Mouse (Mus musculus) hindbrain, embryonic 15.5 days (tissue): ENCODE results near the gene Cfap70. TPM values are rescaled to one million over a fixed set of nuclear protein-coding genes. Genes with fewer than 3 reads are reported as not detected.

Experiments used
- ATAC-seq: fragments of 200-750 bp; cut with Nextera tagmentation; 2 replicates; pipeline ENCODE4 v1.8.0; 2017; ENCODE audit warnings: low read depth, moderate number of reproducible peaks, moderate TSS enrichment; ENCODE audit not compliant: low FRiP score
- H3K27ac ChIP-seq: fragments of 300-500 bp; sonication (generic); replicated peaks from 2 replicates; pipeline ENCODE4 v1.5.1; 2015; ENCODE audit warnings: mild to moderate bottlenecking, inconsistent platforms
- H3K27me3 ChIP-seq: fragments of 300-500 bp; sonication (generic); 2 replicates; pipeline ENCODE4 v1.6.1; 2015; ENCODE audit warnings: control low read depth, inconsistent platforms
- H3K36me3 ChIP-seq: fragments of 300-500 bp; sonication (generic); 2 replicates; pipeline ENCODE4 v1.6.1; 2015; ENCODE audit warnings: control low read depth, inconsistent platforms
- H3K4me1 ChIP-seq: fragments of 300-500 bp; sonication (generic); replicated peaks from 2 replicates; pipeline ENCODE4 v1.6.1; 2015; ENCODE audit warnings: control low read depth, inconsistent platforms
- H3K4me2 ChIP-seq: fragments of 300-500 bp; sonication (generic); 2 replicates; pipeline ENCODE4 v1.6.1; 2015; ENCODE audit warnings: moderate library complexity, mild to moderate bottlenecking, inconsistent platforms
- H3K4me3 ChIP-seq: fragments of 300-500 bp; sonication (generic); 2 replicates; pipeline ENCODE4 v1.5.1; 2015; ENCODE audit warnings: mild to moderate bottlenecking, inconsistent platforms
- H3K9ac ChIP-seq: fragments of 300-500 bp; sonication (generic); 2 replicates; pipeline ENCODE4 v1.6.1; 2015; ENCODE audit warnings: inconsistent platforms
- H3K9me3 ChIP-seq: fragments of 300-500 bp; sonication (generic); 2 replicates; pipeline ENCODE4 v1.6.1; 2016; ENCODE audit warnings: control low read depth, inconsistent platforms
- WGBS: fragments of 180-500 bp; shearing (Covaris S2); methylation state at CpG from one replicate; pipeline ENCODE4 v1.1.7; 2015; 5-methylcytosine and 5-hydroxymethylcytosine counted together
- polyA plus RNA-seq: library from polyadenylated mRNA; unstranded; fragments of >200 nt; fragmentation: Nextera tagmentation; extraction: Ambion mirVana; gene quantifications from 2 replicates; pipeline ENCODE4 v1.2.1, GENCODE M21; 2015

The Cfap70 gene
- polyA plus RNA-seq, 1 experiment from 2014 or later = 1.5 TPM

GRCm38 (mm10) chr14:20400071-20400470, 52.0 kb downstream of the Cfap70 start:
- H3K36me3 ChIP-seq = no peaks in the 10 kb centered on the region
- H3K9ac ChIP-seq = no peak overlapping the region
- H3K9me3 ChIP-seq = no peaks in the 10 kb centered on the region
- 46% methylated on average over 1 of the region's 1 CpGs for WGBS
- ATAC-seq = no peak
- no peak overlapping the region for H3K4me2 ChIP-seq
- no peaks in the 10 kb centered on the region for H3K27me3 ChIP-seq
- H3K4me3 ChIP-seq = no peak overlapping the region
- H3K4me1 ChIP-seq = no peaks in the 10 kb centered on the region
- no peak overlapping the region for H3K27ac ChIP-seq

- Histone ChIP-seq H3K9ac (no peak overlapping the region), H3K4me1 (peaks cover 6% of the 10 kb centered on the region; the same call in 1 of the 2 replicates), H3K9me3 (no peaks in the 10 kb centered on the region), H3K36me3 (no peaks in the 10 kb centered on the region), H3K4me2 (no peak overlapping the region), H3K27ac (no peak overlapping the region), H3K4me3 (no peak overlapping the region), H3K27me3 (no peaks in the 10 kb centered on the region)
- ATAC-seq = no peak
- WGBS = 45% methylated on average over 4 of the region's 4 CpGs
Measured at GRCm38 (mm10) chr14:20398864-20399263, 53.2 kb downstream of the Cfap70 start.

DNA sequence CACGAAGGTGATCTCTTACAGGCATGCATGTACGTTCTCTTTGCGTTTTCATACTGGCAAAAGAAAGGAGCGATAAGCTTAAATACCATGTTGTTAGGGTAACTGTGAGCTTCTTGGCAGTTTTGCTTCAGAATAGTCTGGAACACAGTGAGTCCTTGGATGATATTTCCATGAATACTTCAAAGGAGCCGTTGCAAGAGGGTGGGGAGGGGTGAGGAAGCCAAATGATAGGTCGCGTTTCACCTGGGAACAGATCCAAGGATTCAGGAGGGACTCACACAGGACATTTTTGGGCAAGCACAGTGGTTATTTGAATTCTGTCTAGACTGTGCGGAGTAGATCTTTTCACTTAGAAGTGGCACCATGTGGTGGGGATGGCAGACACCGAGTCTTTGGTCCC, 54.8 kb downstream of the Cfap70 start:
- no peak overlapping the region for H3K4me3 ChIP-seq
- no peak overlapping the region for H3K9ac ChIP-seq
- no peak overlapping the region for H3K27ac ChIP-seq
- peaks cover 15% of the 10 kb centered on the region; the same call in 1 of the 2 replicates for H3K4me1 ChIP-seq
- 86% methylated on average over 9 of the region's 9 CpGs for WGBS
- H3K27me3 ChIP-seq = no peaks in the 10 kb centered on the region
- no peak overlapping the region for H3K4me2 ChIP-seq
- ATAC-seq = no peak
- H3K9me3 ChIP-seq = no peaks in the 10 kb centered on the region
- H3K36me3 ChIP-seq = no peaks in the 10 kb centered on the region

DNA sequence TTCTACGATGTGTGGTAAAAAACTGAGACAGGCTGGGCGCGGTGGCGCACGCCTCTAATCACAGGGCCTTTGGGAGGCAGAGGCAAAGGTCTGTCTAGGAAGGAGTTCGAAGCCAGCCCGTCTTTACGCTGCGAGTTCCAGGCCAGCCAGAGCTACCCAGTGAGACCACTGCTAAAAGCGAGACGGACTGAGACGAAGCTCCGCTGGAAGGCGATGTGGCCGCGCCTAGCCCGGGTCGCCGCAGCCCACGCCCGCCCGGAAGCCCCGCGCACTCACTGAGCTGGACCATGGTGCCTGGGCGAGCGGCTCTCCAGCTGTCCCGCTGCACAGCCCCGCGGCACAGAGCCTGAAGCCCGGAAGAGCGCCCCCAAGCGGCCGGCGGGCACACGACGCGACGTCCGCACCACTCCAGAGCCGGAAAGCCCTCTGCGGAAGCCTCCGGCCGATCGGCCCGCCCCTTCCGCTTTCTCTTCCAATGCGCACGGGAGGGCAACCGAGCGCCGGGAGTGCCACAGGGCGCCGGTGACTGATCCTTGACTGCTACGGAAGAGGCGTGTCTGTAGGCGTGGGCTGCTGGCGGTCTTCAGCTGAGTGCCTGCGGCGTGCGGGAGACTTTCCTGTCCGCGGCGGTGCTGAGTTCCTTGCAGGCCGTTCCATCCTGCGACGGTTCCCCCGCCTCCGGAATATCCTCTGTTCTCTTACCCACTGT, 58.7 kb downstream of the Cfap70 start, which contains the start of gene Mrps16:
TSS of gene Mrps16 (minus strand) at position 430 of the 709 bp plus-strand sequence.
- Histone ChIP-seq H3K9ac (peak within 1 kb of the TSS; percentile 82), H3K4me2 (peak within 1 kb of the TSS; percentile 61), H3K27me3 (no peaks in the 10 kb centered on the region), H3K9me3 (no peaks in the 10 kb centered on the region), H3K4me3 (peak within 1 kb of the TSS; percentile 56), H3K4me1 (peaks cover 26% of the 10 kb centered on the region), H3K27ac (peak within 1 kb of the TSS; percentile 90), H3K36me3 (peaks cover 13% of the 10 kb centered on the region; the same call in 1 of the 2 replicates)
- under 1% methylated on average over 68 of the region's 68 CpGs for WGBS
- ATAC-seq = peak; percentile 97

DNA sequence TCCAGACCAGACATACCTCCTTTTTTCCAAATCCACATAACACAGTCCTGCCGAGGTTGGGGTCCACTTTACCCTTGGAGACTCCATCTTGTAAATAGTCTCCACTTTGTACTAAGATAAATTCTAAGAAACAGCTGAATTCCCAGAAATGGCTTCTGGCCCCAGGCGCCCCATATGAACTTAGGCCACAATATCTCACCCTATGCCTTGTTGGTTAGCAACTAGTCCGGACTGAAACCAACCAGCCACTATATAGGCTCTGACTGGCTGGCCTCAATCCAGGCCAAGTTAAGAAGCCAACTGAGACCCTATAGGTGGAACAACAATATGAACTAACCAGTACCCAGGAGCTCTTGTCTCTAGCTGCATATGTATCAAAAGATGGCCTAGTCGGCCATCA, 59.7 kb downstream of the Cfap70 start:
- H3K9ac ChIP-seq = no peak overlapping the region
- no peak for ATAC-seq
- H3K36me3 ChIP-seq = peaks cover 13% of the 10 kb centered on the region; the same call in 1 of the 2 replicates
- H3K4me1 ChIP-seq = peaks cover 36% of the 10 kb centered on the region
- no peaks in the 10 kb centered on the region for H3K27me3 ChIP-seq
- H3K27ac ChIP-seq = no peak overlapping the region
- peak overlapping the region; percentile 61 for H3K4me2 ChIP-seq
- no peak overlapping the region for H3K4me3 ChIP-seq
- 81% methylated on average over 4 of the region's 4 CpGs for WGBS
- H3K9me3 ChIP-seq = no peaks in the 10 kb centered on the region

GRCm38 (mm10) chr14:20389446-20390079, 62.5 kb downstream of the Cfap70 start:
- H3K4me2 ChIP-seq = peak overlapping the region; percentile 85
- WGBS = 90% methylated on average over 8 of the region's 8 CpGs
- peak overlapping the region; percentile 66 for H3K9ac ChIP-seq
- H3K36me3 ChIP-seq = peaks cover 22% of the 10 kb centered on the region
- no peaks in the 10 kb centered on the region for H3K9me3 ChIP-seq
- no peaks in the 10 kb centered on the region for H3K27me3 ChIP-seq
- peaks cover 54% of the 10 kb centered on the region for H3K4me1 ChIP-seq
- ATAC-seq = no peak
- peak overlapping the region; percentile 93 for H3K4me3 ChIP-seq
- H3K27ac ChIP-seq = peak overlapping the region; percentile 85

GRCm38 (mm10) chr14:20388441-20389129, 63.4 kb downstream of the Cfap70 start, which contains the start of gene Dnajc9:
Gene Dnajc9 (minus strand): TSS chr14:20388910.
- H3K4me3 ChIP-seq = peak within 1 kb of the TSS; percentile 93

GRCm38 (mm10) chr14:20379753-20380430, 72.1 kb downstream of the Cfap70 start:
- H3K4me2 ChIP-seq = no peak overlapping the region
- no peak for ATAC-seq
- 90% methylated on average over 9 of the region's 9 CpGs for WGBS

More at GRCm38 (mm10) chr14:20388441-20389129, 63.4 kb downstream of the Cfap70 start, which contains the start of gene Dnajc9:
- H3K4me1 ChIP-seq = peaks cover 47% of the 10 kb centered on the region
- no peaks in the 10 kb centered on the region for H3K27me3 ChIP-seq
- H3K9me3 ChIP-seq = no peaks in the 10 kb centered on the region
- H3K27ac ChIP-seq = peak within 1 kb of the TSS; percentile 85
- H3K9ac ChIP-seq = peak within 1 kb of the TSS; percentile 66
- peak within 1 kb of the TSS; percentile 85 for H3K4me2 ChIP-seq
- under 1% methylated on average over 58 of the region's 59 CpGs for WGBS
- peaks cover 30% of the 10 kb centered on the region for H3K36me3 ChIP-seq
- ATAC-seq = peak; percentile 74

GRCm38 (mm10) chr14:20379087-20379640, 72.9 kb downstream of the Cfap70 start:
- ATAC-seq = no peak
- no peak overlapping the region for H3K4me3 ChIP-seq
- no peak overlapping the region for H3K27ac ChIP-seq
- WGBS = 90% methylated on average over 5 of the region's 5 CpGs
- H3K9me3 ChIP-seq = no peaks in the 10 kb centered on the region
- peaks cover 46% of the 10 kb centered on the region for H3K36me3 ChIP-seq
- no peaks in the 10 kb centered on the region for H3K4me1 ChIP-seq
- no peak overlapping the region for H3K9ac ChIP-seq
- H3K4me2 ChIP-seq = no peak overlapping the region
- H3K27me3 ChIP-seq = no peaks in the 10 kb centered on the region

More at GRCm38 (mm10) chr14:20379753-20380430, 72.1 kb downstream of the Cfap70 start:
- no peak overlapping the region for H3K27ac ChIP-seq
- H3K36me3 ChIP-seq = peaks cover 54% of the 10 kb centered on the region
- H3K27me3 ChIP-seq = no peaks in the 10 kb centered on the region
- no peaks in the 10 kb centered on the region for H3K9me3 ChIP-seq
- H3K4me3 ChIP-seq = no peak overlapping the region
- H3K4me1 ChIP-seq = no peaks in the 10 kb centered on the region
- H3K9ac ChIP-seq = no peak overlapping the region

- Histone ChIP-seq H3K9me3 (no peaks in the 10 kb centered on the region), H3K27ac (no peak overlapping the region), H3K27me3 (no peaks in the 10 kb centered on the region), H3K4me3 (no peak overlapping the region), H3K9ac (no peak overlapping the region), H3K36me3 (peaks cover 45% of the 10 kb centered on the region), H3K4me1 (no peaks in the 10 kb centered on the region), H3K4me2 (no peak overlapping the region)
- ATAC-seq = no peak
- 43% methylated on average over 13 of the region's 13 CpGs for WGBS
Measured at GRCm38 (mm10) chr14:20378313-20379061, 73.5 kb downstream of the Cfap70 start.

- H3K4me1 ChIP-seq = no peaks in the 10 kb centered on the region
- no peak overlapping the region for H3K4me2 ChIP-seq
- WGBS = 85% methylated on average over 4 of the region's 4 CpGs
- H3K9me3 ChIP-seq = no peaks in the 10 kb centered on the region
- no peak overlapping the region for H3K27ac ChIP-seq
- no peak overlapping the region for H3K9ac ChIP-seq
- no peaks in the 10 kb centered on the region for H3K27me3 ChIP-seq
- H3K36me3 ChIP-seq = peaks cover 42% of the 10 kb centered on the region
- no peak for ATAC-seq
- no peak overlapping the region for H3K4me3 ChIP-seq
Measured at GRCm38 (mm10) chr14:20377112-20377521, 74.9 kb downstream of the Cfap70 start.
